Mouse (Mus musculus) cerebellum, adult (tissue): ENCODE results near the gene Efemp2.
A peak's percentile ranks its signal among the peaks of the same experiment; 100 is the strongest.

ENCODE experiments used
- ATAC-seq: cut with Nextera tagmentation; 2 replicates; pipeline ENCODE4 v1.9.2; 2017; ENCODE audit warnings: mild to moderate bottlenecking, moderate library complexity, mixed read lengths; ENCODE audit not compliant: insufficient number of reproducible peaks, low FRiP score, low TSS enrichment

Gene Efemp2

GRCm38 (mm10) chr19:5449673-5450072 is 24.1 kb upstream of the Efemp2 start:
- no peak for ATAC-seq

DNA sequence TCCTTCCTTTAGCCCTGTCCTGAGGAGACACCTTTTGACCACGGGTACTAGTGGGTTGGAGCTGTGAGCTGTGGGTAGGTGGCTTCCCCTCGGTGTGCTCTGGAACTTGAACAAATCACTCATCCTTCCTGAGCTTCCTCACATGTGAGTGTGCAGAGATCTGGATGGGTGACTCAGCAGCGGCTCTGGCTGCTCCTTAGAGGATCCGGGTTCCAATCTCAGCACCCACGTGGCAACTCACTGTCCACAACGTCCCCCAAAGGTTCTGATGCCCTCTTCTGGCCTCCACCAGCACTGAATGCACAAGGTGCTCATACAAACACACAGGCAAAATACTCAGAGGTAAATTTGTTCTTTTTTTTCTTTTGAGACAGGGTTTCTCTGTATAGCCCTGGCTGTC is 22.0 kb upstream of the Efemp2 start:
- ATAC-seq: no peak

GRCm38 (mm10) chr19:5455037-5455436 is 18.7 kb upstream of the Efemp2 start:
- no peak for ATAC-seq

DNA sequence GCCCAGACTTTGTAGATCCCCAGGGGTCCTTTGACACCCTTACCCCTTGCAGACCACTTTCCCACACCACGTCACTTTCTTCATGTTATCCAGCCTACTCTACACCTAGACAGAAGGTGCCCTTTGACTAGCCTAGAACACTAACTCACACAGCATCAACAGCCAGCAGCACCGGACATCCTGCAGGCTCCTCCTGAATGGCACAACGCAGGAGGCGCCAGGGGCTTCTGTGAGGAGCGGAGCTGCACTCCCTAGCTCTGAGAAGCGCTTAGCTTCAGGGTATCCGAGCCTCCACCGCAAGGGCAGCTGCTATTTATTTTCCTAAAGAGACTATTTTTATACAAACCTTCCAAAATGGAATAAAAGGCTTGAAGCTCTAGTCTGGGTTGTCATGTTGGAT is 18.2 kb upstream of the Efemp2 start:
- no peak for ATAC-seq

DNA sequence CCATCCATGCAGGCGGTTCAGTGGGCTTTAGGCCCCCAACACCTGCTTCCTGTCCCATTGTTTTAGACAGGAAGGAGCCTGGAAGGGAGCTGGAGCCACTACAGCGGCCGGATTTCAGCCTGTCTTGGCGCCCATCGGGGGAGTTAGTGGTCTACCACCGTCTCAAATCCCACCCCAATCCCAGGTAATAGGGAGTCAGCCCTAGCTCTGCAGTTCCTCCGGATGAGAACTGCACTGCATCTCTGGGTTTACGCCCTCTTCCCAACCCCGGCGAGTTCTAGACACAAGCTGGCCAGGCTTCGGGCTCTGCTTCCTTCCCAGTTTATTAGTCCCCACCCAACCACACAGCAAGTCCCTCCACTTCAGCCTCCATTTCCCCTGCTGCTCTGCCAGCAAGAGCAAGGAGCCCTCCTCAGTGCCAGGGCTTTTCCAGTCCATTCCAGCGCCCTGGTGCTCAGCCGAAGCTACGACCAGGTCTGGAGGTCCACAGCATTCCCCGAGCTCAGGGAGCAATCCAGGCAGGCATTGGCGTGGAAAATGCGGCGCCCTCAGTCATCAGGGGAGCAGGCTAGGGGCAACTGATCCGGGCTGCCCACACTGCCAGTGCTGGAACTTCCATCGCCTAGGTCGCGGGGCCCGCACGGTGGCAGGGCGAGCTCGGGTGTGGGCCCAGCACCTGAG is 17.4 kb upstream of the Efemp2 start:
- no peak for ATAC-seq

- ATAC-seq: peak; percentile 84
These were observed 16.6 kb upstream of the Efemp2 start for GRCm38 (mm10) chr19:5456922-5457745.

- ATAC-seq: no peak
These were observed 15.9 kb upstream of the Efemp2 start, which contains the start of gene Ccdc85b for GRCm38 (mm10) chr19:5457746-5458442. Gene Ccdc85b, minus strand, starts transcription at chr19:5457894.

- ATAC-seq: no peak
These were observed 14.7 kb upstream of the Efemp2 start for GRCm38 (mm10) chr19:5459019-5459418.

- no peak for ATAC-seq
These were observed 13.9 kb upstream of the Efemp2 start for GRCm38 (mm10) chr19:5459896-5460295.

DNA sequence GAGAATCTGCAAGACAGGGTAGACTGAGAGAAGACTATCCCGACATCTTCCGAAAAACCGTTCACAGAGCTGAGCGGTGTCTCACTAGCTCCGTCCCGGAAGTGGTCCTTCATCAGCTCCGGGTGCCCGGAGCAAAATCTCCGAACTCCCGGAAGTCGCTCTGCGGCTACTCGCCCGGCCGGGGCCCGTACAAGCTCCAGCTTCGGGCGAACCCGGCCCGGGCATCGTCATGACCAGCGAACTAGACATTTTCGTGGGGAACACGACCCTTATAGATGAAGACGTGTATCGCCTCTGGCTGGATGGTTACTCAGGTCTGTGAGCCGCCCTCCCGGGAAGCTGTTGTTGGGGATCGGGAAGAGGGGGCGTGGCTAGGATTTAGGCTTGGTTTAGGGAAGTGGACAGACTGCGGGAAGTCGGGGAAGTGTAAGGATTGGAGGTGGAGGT is 13.3 kb upstream of the Efemp2 start, which contains the start of gene Fibp:
TSS of gene Fibp (plus strand) at position 151 of the 447 bp plus-strand sequence.
- ATAC-seq: peak; percentile 21; the same call in 1 of the 2 replicates

DNA sequence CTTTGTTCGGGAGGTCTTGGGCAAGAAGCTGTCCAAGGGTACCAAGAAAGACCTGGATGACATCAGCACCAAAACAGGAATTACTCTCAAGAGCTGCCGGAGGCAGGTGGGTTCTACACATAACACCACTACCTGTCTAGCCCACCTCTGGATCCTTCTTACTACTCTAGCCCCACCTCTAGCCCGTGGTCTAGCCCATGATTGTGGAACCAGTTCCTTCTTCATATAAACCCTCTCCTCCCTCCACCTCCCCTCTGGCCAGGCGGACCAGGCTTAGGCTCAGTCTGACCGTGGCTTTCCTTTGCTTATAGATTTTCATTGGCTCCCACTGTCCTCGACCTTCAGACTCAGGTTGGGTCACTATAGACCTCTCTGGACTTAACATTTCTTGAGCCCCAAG is 12.3 kb upstream of the Efemp2 start:
- ATAC-seq: no peak

DNA sequence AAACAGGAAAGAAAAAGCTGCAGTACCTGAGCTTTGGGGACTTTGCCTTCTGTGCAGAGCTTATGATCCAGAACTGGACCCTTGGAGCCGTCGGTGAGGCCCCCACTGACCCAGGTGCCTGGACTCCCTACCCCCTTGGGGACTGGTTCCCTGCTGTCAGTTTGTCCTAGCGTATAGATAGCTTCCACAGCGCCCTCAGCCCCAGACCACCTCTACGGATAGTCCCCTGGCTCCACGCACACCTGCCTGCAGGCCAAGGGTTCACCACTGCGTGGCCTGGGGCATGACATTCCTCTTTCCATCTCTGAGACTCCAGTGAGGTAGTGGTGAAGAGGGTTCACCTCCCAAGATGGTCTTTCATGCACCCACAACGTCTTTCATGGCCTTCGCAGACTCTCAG is 10.5 kb upstream of the Efemp2 start:
- no peak for ATAC-seq

DNA sequence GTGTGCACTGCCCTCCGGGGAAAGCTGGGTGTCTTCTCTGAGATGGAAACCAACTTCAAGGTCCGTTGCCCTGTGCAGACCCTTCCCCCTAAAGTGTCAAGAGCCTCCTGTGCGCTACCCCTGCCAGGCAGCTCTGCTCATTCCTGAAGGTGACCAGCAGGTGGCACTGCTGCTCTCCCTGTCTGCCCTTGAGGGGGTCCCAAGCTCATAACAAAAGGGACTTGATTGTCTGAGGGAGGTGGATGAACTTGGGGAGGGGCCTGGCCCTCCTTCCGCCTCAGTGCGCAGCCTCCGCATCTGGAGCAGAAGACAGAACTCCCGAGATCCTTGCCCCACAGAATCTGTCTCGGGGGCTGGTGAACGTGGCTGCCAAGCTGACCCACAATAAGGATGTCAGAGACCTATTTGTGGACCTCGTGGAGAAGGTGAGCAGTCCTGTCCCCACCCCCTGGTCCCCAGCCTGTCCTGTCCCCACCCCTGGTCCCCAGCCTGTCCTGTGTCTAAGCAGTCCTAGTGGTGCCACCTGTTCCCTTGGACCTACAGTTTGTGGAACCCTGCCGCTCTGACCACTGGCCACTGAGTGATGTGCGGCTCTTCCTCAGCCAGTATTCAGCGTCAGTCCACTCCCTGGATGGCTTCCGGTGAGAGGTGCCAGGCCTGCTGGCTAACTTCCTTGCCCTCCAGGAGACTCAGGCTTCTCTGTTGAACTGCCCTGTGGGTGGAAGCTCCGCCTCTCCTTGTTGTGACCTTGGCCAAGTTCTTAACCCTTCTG is 9.8 kb upstream of the Efemp2 start:
- no peak for ATAC-seq

DNA sequence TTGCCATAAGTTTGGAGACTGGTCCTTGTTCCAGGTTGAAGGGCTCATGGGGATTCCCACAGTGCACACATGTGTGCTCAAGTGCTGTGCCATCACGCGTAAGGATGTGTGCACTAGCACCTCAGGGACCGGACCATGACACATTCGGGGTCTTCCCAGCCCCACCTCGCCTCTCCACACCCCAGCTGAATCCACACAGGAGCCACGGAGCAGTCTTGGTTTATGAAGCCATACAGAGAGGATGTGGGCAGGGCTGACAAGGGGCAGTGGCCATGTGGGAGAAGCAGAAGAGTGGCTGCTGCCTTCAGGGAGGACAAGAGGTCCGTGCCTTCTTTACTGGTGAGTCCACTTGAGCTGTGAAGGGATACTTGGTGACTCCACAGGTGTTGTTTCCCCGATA is 8.7 kb upstream of the Efemp2 start:
- ATAC-seq: no peak

GRCm38 (mm10) chr19:5466916-5467500 is 6.7 kb upstream of the Efemp2 start:
- no peak for ATAC-seq

DNA sequence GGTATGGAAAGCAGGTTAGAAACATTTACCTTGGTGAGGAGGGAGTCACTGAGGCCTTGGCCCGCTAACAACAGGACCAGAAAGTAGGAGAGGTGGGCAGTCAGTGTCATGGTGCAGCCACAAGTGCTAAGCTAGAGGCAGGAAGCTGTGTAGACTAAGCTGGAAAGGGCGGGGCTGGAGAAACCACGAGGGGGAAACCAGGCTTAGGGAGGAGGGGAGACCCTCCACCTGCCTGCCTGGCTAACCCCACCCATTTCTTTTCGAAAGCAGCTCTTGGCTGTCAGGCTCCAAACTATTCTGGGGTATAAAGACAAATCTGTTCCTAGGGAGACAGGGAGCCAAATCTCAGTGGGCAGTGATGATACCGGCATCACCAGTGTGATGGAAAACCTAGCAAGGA is 5.4 kb upstream of the Efemp2 start, which contains the start of gene Ctsw:
TSS of gene Ctsw (minus strand) at position 134 of the 400 bp plus-strand sequence.
- no peak for ATAC-seq

- no peak for ATAC-seq
These were observed 1.9 kb upstream of the Efemp2 start for GRCm38 (mm10) chr19:5471846-5472245.

DNA sequence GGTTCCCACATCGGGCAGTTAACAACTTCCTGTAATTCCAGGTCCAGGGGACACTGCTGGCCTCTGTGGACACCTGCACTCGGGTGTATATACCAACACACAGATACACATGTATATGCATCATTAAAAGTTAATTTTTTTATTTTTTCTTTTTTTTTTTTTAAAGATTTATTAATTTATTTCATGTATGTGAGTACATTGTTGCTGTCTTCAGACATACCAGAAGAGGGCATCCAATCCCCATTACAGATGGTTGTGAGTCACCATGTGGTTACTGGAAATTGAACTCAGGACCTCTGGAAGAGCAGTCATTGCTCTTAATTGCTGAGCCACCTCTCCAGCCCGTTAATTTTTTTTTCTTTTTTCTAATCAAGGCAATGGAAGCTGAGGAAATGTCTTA is 897 bp upstream of the Efemp2 start:
- no peak for ATAC-seq

GRCm38 (mm10) chr19:5474281-5475068 is 721 bp downstream of the Efemp2 start:
- ATAC-seq: 0 out of 2 replicates have a peak, but pooled peaks have one; percentile 6
